In the genomic region with DNA sequence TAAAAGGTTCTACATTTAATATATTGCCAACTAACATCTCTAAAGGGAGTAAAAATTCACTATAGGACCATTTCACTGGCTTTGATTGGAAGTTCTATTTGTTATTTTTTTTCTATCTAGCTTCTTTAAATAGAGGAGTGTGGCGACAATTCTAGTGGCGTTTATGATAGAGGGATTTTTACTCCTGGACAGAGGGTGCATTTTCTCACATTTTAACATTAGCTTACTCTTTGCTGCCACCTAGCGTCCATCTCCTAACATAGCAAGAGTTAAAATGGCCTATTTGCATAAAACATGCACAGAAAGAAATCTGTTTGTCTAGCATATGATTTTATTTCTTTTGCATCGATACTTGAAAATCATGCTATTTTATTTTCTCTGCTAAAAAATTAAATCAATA, we compare ENCODE assay signal across 8 mouse cellular contexts.
A peak's percentile ranks its signal among the peaks of the same experiment; 100 is the strongest.
DNase-seq lines count a peak whose midpoint lies in the region; ATAC-seq and TF ChIP-seq lines count a peak whose summit lies in the region.

No protein-coding gene starts in this region.

- H3K36me3 ChIP-seq in kidney, adult 2 months (ENCODE audit: control insufficient read depth, insufficient read depth, low read length): no peaks in the 10 kb centered on the region
- no peaks in the 10 kb centered on the region for H3K36me3 ChIP-seq in kidney, embryonic 16.5 days (ENCODE audit: insufficient read depth, low read length)
- H3K36me3 ChIP-seq in embryonic facial prominence, embryonic 14.5 days (ENCODE audit: control insufficient read depth, insufficient read depth, low read length): no peaks in the 10 kb centered on the region
- no peaks in the 10 kb centered on the region for H3K36me3 ChIP-seq in limb, embryonic 14.5 days (ENCODE audit: control insufficient read depth, insufficient read depth, low read length)
- no peaks in the 10 kb centered on the region for H3K36me3 ChIP-seq in splenic B cell, adult 2 months (ENCODE audit: control insufficient read depth, insufficient read depth, low read length, poor library complexity, severe bottlenecking)
- no peaks in the 10 kb centered on the region for H3K36me3 ChIP-seq in intestine, embryonic 16.5 days (ENCODE audit: control insufficient read depth, insufficient read depth, low read length)

- TF ChIP-seq POLR2A in kidney, adult 2 months (IDR thresholded peaks at IDR 0.05; ENCODE audit: low read depth, low read length): no peak
- TF ChIP-seq POLR2A in limb, embryonic 14.5 days (IDR thresholded peaks at IDR 0.05; ENCODE audit: borderline replicate concordance, extremely low read depth, insufficient read depth, insufficient read length): no peak

- no peak overlapping the region for H3K4me3 ChIP-seq in kidney, adult 2 months (ENCODE audit: insufficient read depth, low read depth, low read length)
- H3K4me3 ChIP-seq in kidney, embryonic 16.5 days (ENCODE audit: low read length): no peak overlapping the region
- H3K4me3 ChIP-seq in embryonic facial prominence, embryonic 14.5 days (ENCODE audit: low read depth, low read length): no peak overlapping the region
- no peak overlapping the region for H3K4me3 ChIP-seq in limb, embryonic 14.5 days (replicated peaks; ENCODE audit: low read length)
- no peak overlapping the region for H3K4me3 ChIP-seq in intestine, embryonic 16.5 days (ENCODE audit: low read length)

- peak; percentile 34 for TF ChIP-seq CTCF in kidney, adult 2 months (conservative IDR thresholded peaks at IDR 0.05; ENCODE audit: insufficient read depth, insufficient read length, low read depth, low read length)
- peak; percentile 60 for TF ChIP-seq CTCF in Patski (IDR thresholded peaks at IDR 0.05)

- in situ Hi-C loops in Patski (cut with MboI; ENCODE audit: low pct_unique_long_range_greater_than_20kb): no loop called here

- H3K4me2 ChIP-seq in kidney, embryonic 16.5 days (replicated peaks; ENCODE audit: low read depth, low read length): no peak overlapping the region
- no peak overlapping the region for H3K4me2 ChIP-seq in embryonic facial prominence, embryonic 14.5 days (ENCODE audit: low read depth, low read length)
- H3K4me2 ChIP-seq in limb, embryonic 14.5 days (replicated peaks; ENCODE audit: low read depth, low read length, severe bottlenecking): no peak overlapping the region
- no peak overlapping the region for H3K4me2 ChIP-seq in intestine, embryonic 16.5 days (ENCODE audit: low read depth, low read length)

- H3K9me3 ChIP-seq in kidney, embryonic 16.5 days (ENCODE audit: low read length): no peaks in the 10 kb centered on the region
- H3K9me3 ChIP-seq in embryonic facial prominence, embryonic 14.5 days (ENCODE audit: control insufficient read depth, low read length): no peaks in the 10 kb centered on the region
- H3K9me3 ChIP-seq in limb, embryonic 14.5 days (ENCODE audit: control insufficient read depth, low read length): no peaks in the 10 kb centered on the region
- no peaks in the 10 kb centered on the region for H3K9me3 ChIP-seq in intestine, embryonic 16.5 days (ENCODE audit: control insufficient read depth, low read length)

- H3K4me1 ChIP-seq in kidney, adult 2 months (ENCODE audit: control insufficient read depth, insufficient read depth, low read length): no peaks in the 10 kb centered on the region
- no peaks in the 10 kb centered on the region for H3K4me1 ChIP-seq in kidney, embryonic 16.5 days (ENCODE audit: insufficient read depth, low read length)
- H3K4me1 ChIP-seq in embryonic facial prominence, embryonic 14.5 days (ENCODE audit: control insufficient read depth, insufficient read depth, low read length): no peaks in the 10 kb centered on the region
- no peaks in the 10 kb centered on the region for H3K4me1 ChIP-seq in limb, embryonic 14.5 days (ENCODE audit: control insufficient read depth, insufficient read depth, low read length)
- H3K4me1 ChIP-seq in intestine, embryonic 16.5 days (ENCODE audit: control insufficient read depth, insufficient read depth, low read length): no peaks in the 10 kb centered on the region

- CTCF ChIA-PET in Patski (lab: Charles Lee): interaction anchor here (0.9 to 2.5 kb wide), 6 partner anchors 9 to 556 kb away, joined by 3 to 10 read pairs (median 3); no protein-coding TSS in a partner anchor

- no peak overlapping the region for H3K27ac ChIP-seq in kidney, adult 2 months (ENCODE audit: insufficient read depth, low read depth, low read length)
- H3K27ac ChIP-seq in kidney, embryonic 16.5 days (ENCODE audit: low read length): no peak overlapping the region
- no peak overlapping the region for H3K27ac ChIP-seq in embryonic facial prominence, embryonic 14.5 days (replicated peaks; ENCODE audit: low read depth, low read length)
- H3K27ac ChIP-seq in limb, embryonic 14.5 days (replicated peaks; ENCODE audit: low read depth, low read length): no peak overlapping the region
- H3K27ac ChIP-seq in intestine, embryonic 16.5 days (ENCODE audit: low read length): no peak overlapping the region

- peak; percentile 40 for DNase-seq in kidney, adult 2 months
- peak; percentile 15 for DNase-seq in B cell, adult 2 months
- no peak for DNase-seq in Patski (ENCODE audit: low read depth, low spot score)
- peak; percentile 56 for DNase-seq in embryonic facial prominence, embryonic 14.5 days (ENCODE audit: low spot score)
- DNase-seq in limb, embryonic 14.5 days (ENCODE audit: low spot score): peak; percentile 79
- DNase-seq in splenic B cell, adult 2 months (ENCODE audit: low read depth, low spot score): peak; percentile 19

- POLR2A ChIA-PET in Patski (lab: Charles Lee): interaction anchor here (0.7 kb wide), 1 partner anchor 437 kb away, joined by 3 read pairs; no protein-coding TSS in a partner anchor

- 2% methylated on average over 4 of the region's 4 CpGs for WGBS in kidney, adult 2 months
- 5% methylated on average over 4 of the region's 4 CpGs for WGBS in kidney, embryonic 16.5 days
- WGBS in embryonic facial prominence, embryonic 14.5 days: 3% methylated on average over 4 of the region's 4 CpGs
- WGBS in limb, embryonic 14.5 days: 4% methylated on average over 4 of the region's 4 CpGs
- WGBS in intestine, embryonic 16.5 days: 3% methylated on average over 4 of the region's 4 CpGs

- no peak for ATAC-seq in kidney, embryonic 16.5 days (ENCODE audit: low FRiP score, low TSS enrichment)
- no peak for ATAC-seq in Patski
- ATAC-seq in embryonic facial prominence, embryonic 14.5 days (ENCODE audit: low read depth): no peak
- ATAC-seq in limb, embryonic 14.5 days (ENCODE audit: low FRiP score, low read depth): no peak
- no peak for ATAC-seq in intestine, embryonic 16.5 days

- no peaks in the 10 kb centered on the region for H3K27me3 ChIP-seq in kidney, adult 2 months (replicated peaks; ENCODE audit: control insufficient read depth, insufficient read depth, low read length)
- no peaks in the 10 kb centered on the region for H3K27me3 ChIP-seq in kidney, embryonic 16.5 days (ENCODE audit: insufficient read depth, low read length)
- H3K27me3 ChIP-seq in Patski: peaks cover 15% of the 10 kb centered on the region
- H3K27me3 ChIP-seq in embryonic facial prominence, embryonic 14.5 days (replicated peaks; ENCODE audit: control insufficient read depth, insufficient read depth, low read length): no peaks in the 10 kb centered on the region
- no peaks in the 10 kb centered on the region for H3K27me3 ChIP-seq in limb, embryonic 14.5 days (ENCODE audit: control insufficient read depth, insufficient read depth, low read length)
- H3K27me3 ChIP-seq in splenic B cell, adult 2 months (ENCODE audit: control insufficient read depth, insufficient read depth, low read length, poor library complexity, severe bottlenecking): no peaks in the 10 kb centered on the region
- H3K27me3 ChIP-seq in intestine, embryonic 16.5 days (replicated peaks; ENCODE audit: control insufficient read depth, insufficient read depth, low read length): no peaks in the 10 kb centered on the region

- no peak overlapping the region for H3K9ac ChIP-seq in kidney, embryonic 16.5 days (replicated peaks; ENCODE audit: low read length)
- H3K9ac ChIP-seq in embryonic facial prominence, embryonic 14.5 days (ENCODE audit: low read depth, low read length): no peak overlapping the region
- no peak overlapping the region for H3K9ac ChIP-seq in limb, embryonic 14.5 days (ENCODE audit: low read depth, low read length, severe bottlenecking)
- no peak overlapping the region for H3K9ac ChIP-seq in intestine, embryonic 16.5 days (ENCODE audit: low read depth, low read length)
